Mouse (Mus musculus): ENCODE measurements around the gene C2cd5. TPM values are rescaled to one million over a fixed set of nuclear protein-coding genes. Genes with fewer than 3 reads are reported as not detected.

C2cd5 gene
- polyA plus RNA-seq, 1 experiment from 2014 or later: 22.0 TPM

- ATAC-seq (replicated peaks; ENCODE audit: low FRiP score, low TSS enrichment, low read depth): no peak
- H3K4me3 ChIP-seq (ENCODE audit: low read depth, low read length): no peak overlapping the region
- H3K36me3 ChIP-seq (ENCODE audit: control insufficient read depth, insufficient read depth, low read length): peaks cover 9% of the 10 kb centered on the region
- no peaks in the 10 kb centered on the region for H3K4me1 ChIP-seq (replicated peaks; ENCODE audit: control insufficient read depth, insufficient read depth, low read length)
- H3K9ac ChIP-seq (ENCODE audit: low read length): no peak overlapping the region
- no peak for DNase-seq (ENCODE audit: low spot score)
- H3K27me3 ChIP-seq (replicated peaks; ENCODE audit: control insufficient read depth, insufficient read depth, low read length): no peaks in the 10 kb centered on the region
- WGBS: 88% methylated on average over 9 of the region's 9 CpGs
- no peak overlapping the region for H3K4me2 ChIP-seq (ENCODE audit: low read length)
- H3K27ac ChIP-seq (ENCODE audit: low read depth): no peak overlapping the region
- H3K9me3 ChIP-seq (ENCODE audit: control insufficient read depth, low read length): no peaks in the 10 kb centered on the region
Measured at GRCm38 (mm10) chr6:143066859-143067258, 33.1 kb downstream of the C2cd5 start.

- no peak for ATAC-seq (replicated peaks; ENCODE audit: low FRiP score, low TSS enrichment, low read depth)
- H3K4me2 ChIP-seq (ENCODE audit: low read length): no peak overlapping the region
- WGBS: 81% methylated on average over 2 of the region's 2 CpGs
- no peaks in the 10 kb centered on the region for H3K9me3 ChIP-seq (ENCODE audit: control insufficient read depth, low read length)
- H3K9ac ChIP-seq (ENCODE audit: low read length): no peak overlapping the region
- DNase-seq (ENCODE audit: low spot score): no peak
- no peak overlapping the region for H3K27ac ChIP-seq (ENCODE audit: low read depth)
- no peak overlapping the region for H3K4me3 ChIP-seq (ENCODE audit: low read depth, low read length)
- H3K4me1 ChIP-seq (replicated peaks; ENCODE audit: control insufficient read depth, insufficient read depth, low read length): no peaks in the 10 kb centered on the region
- H3K27me3 ChIP-seq (replicated peaks; ENCODE audit: control insufficient read depth, insufficient read depth, low read length): no peaks in the 10 kb centered on the region
- H3K36me3 ChIP-seq (ENCODE audit: control insufficient read depth, insufficient read depth, low read length): peaks cover 8% of the 10 kb centered on the region
Measured at GRCm38 (mm10) chr6:143064047-143064446, 35.9 kb downstream of the C2cd5 start.

DNA sequence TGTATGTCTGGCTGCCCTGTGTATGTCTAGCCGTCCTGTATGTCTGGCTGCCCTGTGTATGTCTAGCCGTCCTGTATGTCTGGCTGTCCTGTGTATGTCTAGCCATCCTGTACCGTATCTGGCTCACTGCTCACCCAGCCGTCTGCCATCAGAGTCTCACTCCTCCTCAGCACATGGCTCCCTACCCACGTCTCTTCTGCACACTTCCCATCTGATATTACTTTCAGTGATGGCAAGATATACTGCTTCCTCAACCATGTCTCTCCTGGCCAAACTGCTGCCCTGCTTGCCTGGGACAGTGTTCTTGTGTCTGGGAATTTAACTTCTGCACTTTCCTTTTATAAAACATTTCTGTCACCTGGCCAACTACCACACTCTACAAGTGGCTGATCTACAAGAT lies 42.3 kb downstream of the C2cd5 start:
- DNase-seq (ENCODE audit: low spot score): no peak
- Histone ChIP-seq H3K4me2 (ENCODE audit: low read length) (no peak overlapping the region), H3K4me1 (replicated peaks; ENCODE audit: control insufficient read depth, insufficient read depth, low read length) (no peaks in the 10 kb centered on the region), H3K9me3 (ENCODE audit: control insufficient read depth, low read length) (no peaks in the 10 kb centered on the region), H3K9ac (ENCODE audit: low read length) (no peak overlapping the region), H3K36me3 (ENCODE audit: control insufficient read depth, insufficient read depth, low read length) (peaks cover 6% of the 10 kb centered on the region), H3K4me3 (ENCODE audit: low read depth, low read length) (no peak overlapping the region), H3K27me3 (replicated peaks; ENCODE audit: control insufficient read depth, insufficient read depth, low read length) (no peaks in the 10 kb centered on the region), H3K27ac (ENCODE audit: low read depth) (no peak overlapping the region)
- no peak for ATAC-seq (replicated peaks; ENCODE audit: low FRiP score, low TSS enrichment, low read depth)
- 83% methylated on average over 4 of the region's 5 CpGs for WGBS

- no peak overlapping the region for H3K4me3 ChIP-seq (ENCODE audit: low read depth, low read length)
- H3K27ac ChIP-seq (ENCODE audit: low read depth): no peak overlapping the region
- DNase-seq (ENCODE audit: low spot score): no peak
- H3K36me3 ChIP-seq (ENCODE audit: control insufficient read depth, insufficient read depth, low read length): peaks cover 12% of the 10 kb centered on the region; the same call in 1 of the 2 replicates
- no peak for ATAC-seq (replicated peaks; ENCODE audit: low FRiP score, low TSS enrichment, low read depth)
- no peaks in the 10 kb centered on the region for H3K4me1 ChIP-seq (replicated peaks; ENCODE audit: control insufficient read depth, insufficient read depth, low read length)
- WGBS: 92% methylated on average over 5 of the region's 5 CpGs
- H3K9me3 ChIP-seq (ENCODE audit: control insufficient read depth, low read length): no peaks in the 10 kb centered on the region
- no peak overlapping the region for H3K9ac ChIP-seq (ENCODE audit: low read length)
- H3K4me2 ChIP-seq (ENCODE audit: low read length): no peak overlapping the region
- no peaks in the 10 kb centered on the region for H3K27me3 ChIP-seq (replicated peaks; ENCODE audit: control insufficient read depth, insufficient read depth, low read length)
Measured at GRCm38 (mm10) chr6:143051566-143051965, 48.4 kb downstream of the C2cd5 start.

GRCm38 (mm10) chr6:143049791-143050555 lies 50.0 kb downstream of the C2cd5 start:
- no peak overlapping the region for H3K4me3 ChIP-seq (ENCODE audit: low read depth, low read length)
- peaks cover 12% of the 10 kb centered on the region; the same call in 1 of the 2 replicates for H3K36me3 ChIP-seq (ENCODE audit: control insufficient read depth, insufficient read depth, low read length)
- H3K9ac ChIP-seq (ENCODE audit: low read length): no peak overlapping the region
- H3K4me1 ChIP-seq (replicated peaks; ENCODE audit: control insufficient read depth, insufficient read depth, low read length): no peaks in the 10 kb centered on the region
- no peak overlapping the region for H3K4me2 ChIP-seq (ENCODE audit: low read length)
- no peaks in the 10 kb centered on the region for H3K9me3 ChIP-seq (ENCODE audit: control insufficient read depth, low read length)
- H3K27me3 ChIP-seq (replicated peaks; ENCODE audit: control insufficient read depth, insufficient read depth, low read length): no peaks in the 10 kb centered on the region
- DNase-seq (ENCODE audit: low spot score) (no peak), ATAC-seq (replicated peaks; ENCODE audit: low FRiP score, low TSS enrichment, low read depth) (no peak)
- WGBS: 83% methylated on average over 11 of the region's 11 CpGs
- no peak overlapping the region for H3K27ac ChIP-seq (ENCODE audit: low read depth)

- Histone ChIP-seq H3K4me1 (replicated peaks; ENCODE audit: control insufficient read depth, insufficient read depth, low read length) (no peaks in the 10 kb centered on the region), H3K36me3 (ENCODE audit: control insufficient read depth, insufficient read depth, low read length) (peaks cover 12% of the 10 kb centered on the region; the same call in 1 of the 2 replicates), H3K4me2 (ENCODE audit: low read length) (no peak overlapping the region), H3K9me3 (ENCODE audit: control insufficient read depth, low read length) (no peaks in the 10 kb centered on the region), H3K9ac (ENCODE audit: low read length) (no peak overlapping the region), H3K4me3 (ENCODE audit: low read depth, low read length) (no peak overlapping the region), H3K27me3 (replicated peaks; ENCODE audit: control insufficient read depth, insufficient read depth, low read length) (no peaks in the 10 kb centered on the region), H3K27ac (ENCODE audit: low read depth) (no peak overlapping the region)
- 91% methylated on average over 2 of the region's 2 CpGs for WGBS
- ATAC-seq (replicated peaks; ENCODE audit: low FRiP score, low TSS enrichment, low read depth) (no peak), DNase-seq (ENCODE audit: low spot score) (no peak)
Measured at GRCm38 (mm10) chr6:143049117-143049516, 50.8 kb downstream of the C2cd5 start.

DNA sequence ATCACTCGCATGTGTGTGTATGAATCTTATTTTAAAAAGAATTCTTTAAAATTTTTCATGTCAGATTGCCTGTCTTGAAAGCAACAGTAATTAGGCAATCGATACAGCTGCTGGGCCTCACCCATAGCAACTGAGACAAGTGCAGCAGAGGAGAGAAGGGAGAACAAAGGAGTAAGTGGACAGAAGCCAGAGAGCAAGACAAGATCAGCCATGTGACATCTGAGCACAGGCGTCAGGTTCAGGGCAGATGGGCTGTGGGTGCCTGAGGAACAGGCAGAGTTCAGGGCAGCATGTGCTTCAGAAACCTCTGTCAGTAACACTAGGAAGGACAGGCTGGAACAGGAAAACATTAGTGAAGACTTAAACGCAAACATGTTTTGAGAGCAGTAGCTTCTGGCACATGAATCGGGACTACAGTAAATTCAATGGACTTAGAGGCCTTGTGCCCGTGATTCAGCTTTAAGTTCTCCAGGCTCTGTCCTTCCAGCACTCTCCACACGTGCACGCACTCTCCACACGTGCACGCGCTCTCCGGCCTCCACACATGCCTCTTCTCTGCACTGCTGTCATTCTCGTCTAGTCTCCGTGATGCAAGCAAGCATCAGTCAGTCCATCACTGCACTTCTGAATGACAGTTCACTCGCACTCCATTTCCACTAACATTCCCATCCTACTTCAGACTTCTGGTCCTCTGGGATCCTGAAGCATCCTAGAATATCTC lies 52.2 kb downstream of the C2cd5 start:
- peaks cover 12% of the 10 kb centered on the region; the same call in 1 of the 2 replicates for H3K36me3 ChIP-seq (ENCODE audit: control insufficient read depth, insufficient read depth, low read length)
- H3K27ac ChIP-seq (ENCODE audit: low read depth): no peak overlapping the region
- no peaks in the 10 kb centered on the region for H3K4me1 ChIP-seq (replicated peaks; ENCODE audit: control insufficient read depth, insufficient read depth, low read length)
- ATAC-seq (replicated peaks; ENCODE audit: low FRiP score, low TSS enrichment, low read depth) (no peak), DNase-seq (ENCODE audit: low spot score) (no peak)
- no peak overlapping the region for H3K4me2 ChIP-seq (ENCODE audit: low read length)
- no peaks in the 10 kb centered on the region for H3K9me3 ChIP-seq (ENCODE audit: control insufficient read depth, low read length)
- H3K27me3 ChIP-seq (replicated peaks; ENCODE audit: control insufficient read depth, insufficient read depth, low read length): no peaks in the 10 kb centered on the region
- WGBS: 83% methylated on average over 15 of the region's 15 CpGs
- H3K4me3 ChIP-seq (ENCODE audit: low read depth, low read length): no peak overlapping the region
- no peak overlapping the region for H3K9ac ChIP-seq (ENCODE audit: low read length)

DNA sequence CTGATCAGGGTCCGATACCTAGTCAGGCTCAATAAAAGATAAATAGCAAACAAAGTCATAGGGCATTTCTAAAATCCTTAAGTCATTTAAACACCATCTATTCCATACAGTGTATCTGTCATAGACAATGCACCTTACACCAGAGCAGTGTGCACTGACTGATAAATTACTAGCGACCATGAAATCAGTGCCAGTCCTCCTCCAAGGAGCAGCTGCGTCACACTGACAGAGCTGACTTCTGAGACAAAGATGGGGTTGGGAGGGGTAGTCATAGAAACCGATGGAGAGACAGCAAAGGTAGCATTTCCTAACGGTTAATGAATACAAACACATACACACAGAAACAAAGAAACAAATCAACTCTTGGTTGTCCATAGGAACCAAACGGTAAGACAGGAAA lies 58.4 kb downstream of the C2cd5 start:
- Histone ChIP-seq H3K4me1 (replicated peaks; ENCODE audit: control insufficient read depth, insufficient read depth, low read length) (no peaks in the 10 kb centered on the region), H3K4me3 (ENCODE audit: low read depth, low read length) (no peak overlapping the region), H3K9ac (ENCODE audit: low read length) (no peak overlapping the region), H3K27me3 (replicated peaks; ENCODE audit: control insufficient read depth, insufficient read depth, low read length) (no peaks in the 10 kb centered on the region), H3K36me3 (ENCODE audit: control insufficient read depth, insufficient read depth, low read length) (peaks cover 34% of the 10 kb centered on the region), H3K27ac (ENCODE audit: low read depth) (no peak overlapping the region), H3K4me2 (ENCODE audit: low read length) (no peak overlapping the region), H3K9me3 (ENCODE audit: control insufficient read depth, low read length) (no peaks in the 10 kb centered on the region)
- no peak for DNase-seq (ENCODE audit: low spot score)
- 84% methylated on average over 6 of the region's 6 CpGs for WGBS
- no peak for ATAC-seq (replicated peaks; ENCODE audit: low FRiP score, low TSS enrichment, low read depth)

All from intestine, embryonic 14.5 days (tissue).